Mouse (Mus musculus) testis, adult 2 months (tissue): Measurements from ENCODE around the gene Igf1r.

ENCODE experiments used
- CTCF ChIP-seq: fragments of 200-500 bp; IDR thresholded peaks from 2 replicates; pipeline ENCODE4 v1.5.1; 2012; ENCODE audit warnings: low read depth, mild to moderate bottlenecking, inconsistent platforms, low read length, moderate library complexity; ENCODE audit not compliant: control insufficient read depth, insufficient read depth, insufficient replicate concordance
- POLR2A ChIP-seq: fragments of 200-500 bp; IDR thresholded peaks from 2 replicates; pipeline ENCODE4 v1.6.1; 2012; ENCODE audit warnings: low read depth, mild to moderate bottlenecking, inconsistent platforms, low read length, moderate library complexity; ENCODE audit not compliant: control insufficient read depth

- no peak for TF ChIP-seq CTCF
- TF ChIP-seq POLR2A, result no peak
Measured at GRCm38 (mm10) chr7:68278385-68278784, 325.8 kb downstream of the Igf1r start.
